9 mouse cellular contexts compared by ENCODE assay signal in the genomic region with DNA sequence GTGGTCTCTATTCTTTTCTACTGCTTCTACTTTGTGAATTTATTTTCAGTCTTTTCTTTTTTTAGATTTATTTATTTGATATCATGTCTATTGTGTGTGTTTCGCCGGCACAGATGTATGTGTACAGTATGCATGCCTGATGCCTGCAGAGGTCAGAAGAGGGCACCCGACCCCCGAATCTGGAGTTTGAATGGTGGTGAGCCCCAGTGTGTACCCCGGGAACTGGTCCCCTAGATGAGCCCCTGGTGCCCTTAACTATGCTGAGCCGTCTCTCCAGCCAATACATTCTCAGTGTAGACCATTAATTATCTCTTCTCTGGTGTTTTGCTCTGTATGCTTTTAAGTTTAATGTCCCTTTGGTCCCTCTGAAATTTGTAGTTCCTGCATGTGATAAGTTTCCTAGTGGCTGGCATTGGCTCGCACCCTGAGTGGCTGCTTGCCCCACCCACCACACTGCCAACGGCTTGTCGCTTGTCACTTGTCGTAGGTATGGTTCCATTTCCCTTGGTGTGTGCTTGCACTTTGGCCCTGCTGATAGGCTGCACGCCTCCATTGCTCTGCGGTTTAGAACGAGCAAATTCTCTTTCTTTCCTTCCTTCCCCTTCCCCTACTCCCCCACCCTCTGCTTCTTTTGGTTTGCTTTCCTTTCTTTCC. TPM values are rescaled to one million over a fixed set of nuclear protein-coding genes. Genes with fewer than 3 reads are reported as not detected.
DNase-seq lines count a peak whose midpoint lies in the region; ATAC-seq and TF ChIP-seq lines count a peak whose summit lies in the region.
"Had no signal": no experiment of that assay in that cellular context is flagged by ENCODE, and none has a peak within 500 bp of the region (broad histone marks: within the 10 kb centered on the region; RNA-seq: fewer than 3 reads in every experiment).

No protein-coding gene starts in this region.

- 0 out of 2 replicates have a peak, but pooled peaks have one; percentile 8 for TF ChIP-seq CTCF in liver, embryonic 14.5 days (IDR thresholded peaks at IDR 0.05; ENCODE audit: low read depth)

- no peaks in the 10 kb centered on the region for H3K27me3 ChIP-seq in heart, embryonic 11.5 days (ENCODE audit: control insufficient read depth, insufficient read depth, low read length)
- H3K27me3 ChIP-seq in midbrain, embryonic 13.5 days = no peaks in the 10 kb centered on the region
- no peaks in the 10 kb centered on the region for H3K27me3 ChIP-seq in midbrain, embryonic 11.5 days (ENCODE audit: control insufficient read depth, insufficient read depth, low read length)
- no peaks in the 10 kb centered on the region for H3K27me3 ChIP-seq in liver, embryonic 14.5 days (ENCODE audit: control insufficient read depth, insufficient read depth, low read length)
- H3K27me3 ChIP-seq: neural tube, embryonic 12.5 days had no signal

- H3K4me2 ChIP-seq in heart, embryonic 11.5 days = no peak overlapping the region
- no peak overlapping the region for H3K4me2 ChIP-seq in midbrain, embryonic 13.5 days (replicated peaks)
- H3K4me2 ChIP-seq in midbrain, embryonic 11.5 days = no peak overlapping the region
- no peak overlapping the region for H3K4me2 ChIP-seq in liver, embryonic 14.5 days (ENCODE audit: low read depth)
- H3K4me2 ChIP-seq: neural tube, embryonic 12.5 days had no signal

- no peak for TF ChIP-seq EP300 in liver, embryonic 14.5 days (IDR thresholded peaks at IDR 0.05; ENCODE audit: low read depth)

- H3K9me3 ChIP-seq in heart, embryonic 11.5 days (replicated peaks; ENCODE audit: control insufficient read depth, low read length) = no peaks in the 10 kb centered on the region
- H3K9me3 ChIP-seq in midbrain, embryonic 13.5 days = no peaks in the 10 kb centered on the region
- H3K9me3 ChIP-seq in midbrain, embryonic 11.5 days (ENCODE audit: control insufficient read depth, low read length) = no peaks in the 10 kb centered on the region
- no peaks in the 10 kb centered on the region for H3K9me3 ChIP-seq in liver, embryonic 14.5 days (ENCODE audit: control insufficient read depth, low read length)
- H3K9me3 ChIP-seq: neural tube, embryonic 12.5 days had no signal

- no peak overlapping the region for H3K9ac ChIP-seq in heart, embryonic 11.5 days (ENCODE audit: low read depth, low read length)
- no peak overlapping the region for H3K9ac ChIP-seq in midbrain, embryonic 13.5 days (replicated peaks)
- H3K9ac ChIP-seq in midbrain, embryonic 11.5 days (ENCODE audit: low read length) = no peak overlapping the region
- 0 out of 2 replicates have a peak overlapping the region, but pooled peaks have one; percentile 13 for H3K9ac ChIP-seq in liver, embryonic 14.5 days (replicated peaks)
- H3K9ac ChIP-seq: neural tube, embryonic 12.5 days had no signal

- H3K36me3 ChIP-seq in heart, embryonic 11.5 days (ENCODE audit: control insufficient read depth, insufficient read depth, low read length) = no peaks in the 10 kb centered on the region
- peaks cover 21% of the 10 kb centered on the region for H3K36me3 ChIP-seq in midbrain, embryonic 13.5 days
- H3K36me3 ChIP-seq in midbrain, embryonic 11.5 days (ENCODE audit: control insufficient read depth, insufficient read depth, low read length) = no peaks in the 10 kb centered on the region
- peaks cover 3% of the 10 kb centered on the region for H3K36me3 ChIP-seq in liver, embryonic 14.5 days (replicated peaks; ENCODE audit: control insufficient read depth, insufficient read depth, low read depth)
- H3K36me3 ChIP-seq: neural tube, embryonic 12.5 days had no signal

- peak overlapping the region; percentile 60 for H3K27ac ChIP-seq in heart, embryonic 11.5 days (ENCODE audit: low read depth, low read length)
- peak overlapping the region; percentile 32 for H3K27ac ChIP-seq in midbrain, embryonic 13.5 days
- no peak overlapping the region for H3K27ac ChIP-seq in midbrain, embryonic 11.5 days (ENCODE audit: low read depth, low read length)
- no peak overlapping the region for H3K27ac ChIP-seq in liver, embryonic 14.5 days
- H3K27ac ChIP-seq: neural tube, embryonic 12.5 days had no signal

- WGBS in heart, embryonic 11.5 days (ENCODE audit: insufficient replicate concordance) = 55% methylated on average over 13 of the region's 13 CpGs
- 82% methylated on average over 13 of the region's 13 CpGs for WGBS in midbrain, embryonic 13.5 days
- 82% methylated on average over 13 of the region's 13 CpGs for WGBS in midbrain, embryonic 11.5 days
- 35% methylated on average over 13 of the region's 13 CpGs for WGBS in liver, embryonic 14.5 days (ENCODE audit: insufficient replicate concordance)

- no peak overlapping the region for H3K4me3 ChIP-seq in heart, embryonic 11.5 days (ENCODE audit: low read depth, low read length)
- H3K4me3 ChIP-seq in midbrain, embryonic 13.5 days (replicated peaks) = no peak overlapping the region
- no peak overlapping the region for H3K4me3 ChIP-seq in midbrain, embryonic 11.5 days (ENCODE audit: low read depth, low read length)
- H3K4me3 ChIP-seq in liver, embryonic 14.5 days (ENCODE audit: insufficient read depth in 1 of 2, low read depth in 2 of 2, low read length in 2 of 2) = no peak overlapping the region
- H3K4me3 ChIP-seq: neural tube, embryonic 12.5 days had no signal

- H3K4me1 ChIP-seq in heart, embryonic 11.5 days (ENCODE audit: control insufficient read depth, insufficient read depth, low read length) = peaks cover 50% of the 10 kb centered on the region
- peaks cover 71% of the 10 kb centered on the region for H3K4me1 ChIP-seq in midbrain, embryonic 13.5 days (replicated peaks)
- peaks cover 31% of the 10 kb centered on the region for H3K4me1 ChIP-seq in midbrain, embryonic 11.5 days (ENCODE audit: control insufficient read depth, insufficient read depth, low read length)
- H3K4me1 ChIP-seq in liver, embryonic 14.5 days (replicated peaks; ENCODE audit: control insufficient read depth in 2 of 2, insufficient read depth in 2 of 2, low read length in 1 of 2) = peaks cover 8 to 14% of the 10 kb centered on the region in 2 experiments; a peak in 3 of 4 replicates

- DNase-seq in heart, adult 18-20 months = no peak
- no peak for DNase-seq in midbrain, embryonic 11.5 days (ENCODE audit: low spot score, missing footprints)
- no peak for DNase-seq in liver, embryonic 14.5 days (ENCODE audit: low read depth in 3 of 3, low spot score in 3 of 3)
- DNase-seq in left cerebral cortex, adult 18-20 months (ENCODE audit: low spot score in 2 of 2) = no peak
- DNase-seq in gastrocnemius, postnatal 10 days = no peak
- no peak for DNase-seq in spleen, postnatal 4 days (ENCODE audit: low spot score in 2 of 2)

- no peak for ATAC-seq in heart, embryonic 11.5 days (replicated peaks; ENCODE audit: insufficient number of reproducible peaks, low FRiP score, low TSS enrichment)
- no peak for ATAC-seq in midbrain, embryonic 13.5 days
- ATAC-seq in midbrain, embryonic 11.5 days (ENCODE audit: low FRiP score) = no peak
- no peak for ATAC-seq in liver, embryonic 14.5 days (ENCODE audit: insufficient read depth)

RNA-seq across cellular contexts. Expression of a gene that starts 31.7 kb away (rescaled TPM):
- polyA plus RNA-seq in heart, embryonic 11.5 days (2014; fragmentation: Nextera tagmentation; extraction: Ambion mirVana) = 4.9 and 6.5 TPM in 2 replicates
- total RNA-seq in heart, adult 18-20 months (2021) = 10 to 100 TPM; 32.6 to 32.7 TPM
- polyA plus RNA-seq in midbrain, embryonic 13.5 days (2015; fragmentation: Nextera tagmentation; extraction: Ambion mirVana) = 31.3 and 34.3 TPM in 2 replicates
- polyA plus RNA-seq in midbrain, embryonic 11.5 days (2014; fragmentation: Nextera tagmentation; extraction: Ambion mirVana) = 7.8 and 8.9 TPM in 2 replicates
- 6.1 and 7.5 TPM in 2 replicates for polyA plus RNA-seq in liver, embryonic 14.5 days (2012; rRNA removed)
- 2.5 and 4.0 TPM in 2 replicates for polyA plus RNA-seq in liver, embryonic 14.5 days (2014; fragmentation: Nextera tagmentation; extraction: Ambion mirVana)
- 10 to 100 TPM; 44.2 to 49.4 TPM for total RNA-seq in left cerebral cortex, adult 18-20 months (2021)
- total RNA-seq in gastrocnemius, postnatal 10 days (2021) = 10 to 100 TPM; 11.4 to 11.5 TPM

RNA-seq across cellular contexts. Expression of a gene that starts 55.6 kb away (rescaled TPM):
- 2.1 and 2.2 TPM in 2 replicates for polyA plus RNA-seq in heart, embryonic 11.5 days (2014; fragmentation: Nextera tagmentation; extraction: Ambion mirVana)
- 1 to 10 TPM; 5.0 to 5.1 TPM for total RNA-seq in heart, adult 18-20 months (2021)
- polyA plus RNA-seq in midbrain, embryonic 13.5 days (2015; fragmentation: Nextera tagmentation; extraction: Ambion mirVana) = 2.0 and 2.7 TPM in 2 replicates
- 4.1 and 4.9 TPM in 2 replicates for polyA plus RNA-seq in midbrain, embryonic 11.5 days (2014; fragmentation: Nextera tagmentation; extraction: Ambion mirVana)
- 0.11 and 0.12 TPM in 2 replicates for polyA plus RNA-seq in liver, embryonic 14.5 days (2012; rRNA removed)
- polyA plus RNA-seq in liver, embryonic 14.5 days (2014; fragmentation: Nextera tagmentation; extraction: Ambion mirVana) = 0.06 and 0.09 TPM in 2 replicates
- total RNA-seq in left cerebral cortex, adult 18-20 months (2021) = 1 to 10 TPM; 4.3 to 5.3 TPM
- total RNA-seq in gastrocnemius, postnatal 10 days (2021) = under 1 TPM; 0.73 to 0.88 TPM

Comparison
In these comparisons a context has a peak if more than half of its experiments do, and no peak if none do; other contexts are left out.
1. H3K27ac ChIP-seq: peak in heart, embryonic 11.5 days (single experiment) and midbrain, embryonic 13.5 days (single experiment); none in midbrain, embryonic 11.5 days (single experiment) and liver, embryonic 14.5 days (single experiment).